Mouse (Mus musculus): ENCODE results near the gene Cd9. TPM values are rescaled to one million over a fixed set of nuclear protein-coding genes. Genes with fewer than 3 reads are reported as not detected.
A peak's percentile ranks its signal among the peaks of the same experiment; 100 is the strongest.

The Cd9 gene
- polyA plus RNA-seq, 1 experiment from 2014 or later: 168 TPM

GRCm38 (mm10) chr6:125528614-125529200, 34.1 kb upstream of the Cd9 start:
- Histone ChIP-seq H3K9me3 (replicated peaks; ENCODE audit: control insufficient read depth, low read length) (no peaks in the 10 kb centered on the region), H3K4me2 (ENCODE audit: low read depth, low read length) (no peak overlapping the region), H3K9ac (ENCODE audit: low read depth, low read length) (no peak overlapping the region), H3K36me3 (ENCODE audit: control insufficient read depth, insufficient read depth) (no peaks in the 10 kb centered on the region), H3K27ac (ENCODE audit: low read length) (no peak overlapping the region), H3K4me1 (ENCODE audit: control insufficient read depth, low read depth, low read length) (no peaks in the 10 kb centered on the region; the same call in 1 of the 2 replicates), H3K27me3 (ENCODE audit: control insufficient read depth, insufficient read depth, low read depth, low read length) (no peaks in the 10 kb centered on the region), H3K4me3 (ENCODE audit: low read depth, low read length) (no peak overlapping the region)
- WGBS (ENCODE audit: insufficient replicate concordance): 71% methylated on average over 9 of the region's 9 CpGs
- ATAC-seq (ENCODE audit: low read depth): no peak

- Histone ChIP-seq H3K9ac (ENCODE audit: low read depth, low read length) (no peak overlapping the region), H3K4me1 (ENCODE audit: control insufficient read depth, low read depth, low read length) (no peaks in the 10 kb centered on the region; the same call in 1 of the 2 replicates), H3K4me2 (ENCODE audit: low read depth, low read length) (no peak overlapping the region), H3K27me3 (ENCODE audit: control insufficient read depth, insufficient read depth, low read depth, low read length) (no peaks in the 10 kb centered on the region), H3K36me3 (ENCODE audit: control insufficient read depth, insufficient read depth) (no peaks in the 10 kb centered on the region), H3K4me3 (ENCODE audit: low read depth, low read length) (no peak overlapping the region), H3K9me3 (replicated peaks; ENCODE audit: control insufficient read depth, low read length) (no peaks in the 10 kb centered on the region), H3K27ac (ENCODE audit: low read length) (no peak overlapping the region)
- WGBS (ENCODE audit: insufficient replicate concordance): 30% methylated on average over 3 of the region's 3 CpGs
- ATAC-seq (ENCODE audit: low read depth): no peak
Measured at GRCm38 (mm10) chr6:125526066-125526465, 31.5 kb upstream of the Cd9 start.

- no peak overlapping the region for H3K27ac ChIP-seq (ENCODE audit: low read length)
- no peaks in the 10 kb centered on the region; the same call in 1 of the 2 replicates for H3K4me1 ChIP-seq (ENCODE audit: control insufficient read depth, low read depth, low read length)
- no peaks in the 10 kb centered on the region for H3K9me3 ChIP-seq (replicated peaks; ENCODE audit: control insufficient read depth, low read length)
- WGBS (ENCODE audit: insufficient replicate concordance): 42% methylated on average over 6 of the region's 6 CpGs
- H3K9ac ChIP-seq (ENCODE audit: low read depth, low read length): no peak overlapping the region
- no peaks in the 10 kb centered on the region for H3K36me3 ChIP-seq (ENCODE audit: control insufficient read depth, insufficient read depth)
- no peaks in the 10 kb centered on the region for H3K27me3 ChIP-seq (ENCODE audit: control insufficient read depth, insufficient read depth, low read depth, low read length)
- H3K4me3 ChIP-seq (ENCODE audit: low read depth, low read length): no peak overlapping the region
- no peak overlapping the region for H3K4me2 ChIP-seq (ENCODE audit: low read depth, low read length)
- no peak for ATAC-seq (ENCODE audit: low read depth)
Measured at GRCm38 (mm10) chr6:125524027-125524426, 29.4 kb upstream of the Cd9 start.

DNA sequence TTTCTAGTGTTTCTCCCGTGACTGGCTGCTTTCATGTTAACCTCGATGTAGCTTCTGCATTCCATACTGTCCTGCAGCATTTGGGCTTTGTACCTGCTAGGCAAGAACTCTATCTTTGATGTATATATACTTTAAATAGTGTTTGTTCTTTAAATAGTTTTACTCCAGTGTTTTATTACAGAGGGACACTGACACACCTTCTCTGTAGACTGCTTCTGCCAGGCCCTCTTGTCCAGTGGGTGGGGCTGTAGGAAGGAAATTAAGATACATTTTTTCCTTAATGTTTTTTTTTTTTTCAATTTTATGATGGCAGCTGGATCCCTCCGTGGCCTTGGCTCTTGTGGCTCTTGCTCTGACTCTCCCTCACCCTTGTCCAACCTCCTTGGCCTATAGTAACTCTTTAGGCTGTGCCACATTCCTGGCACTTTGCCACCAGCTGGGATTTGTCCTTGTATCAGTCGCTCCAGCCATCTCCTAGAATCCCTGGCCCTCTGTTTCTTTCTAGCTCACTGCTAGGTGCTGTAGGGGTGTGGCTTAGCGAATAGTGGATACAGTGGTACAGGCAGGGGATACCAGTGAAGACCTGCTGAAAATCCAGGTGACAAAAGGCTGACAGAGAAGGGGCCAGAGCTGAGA, 27.1 kb upstream of the Cd9 start:
- 50% methylated on average over 5 of the region's 5 CpGs for WGBS (ENCODE audit: insufficient replicate concordance)
- no peak overlapping the region for H3K27ac ChIP-seq (ENCODE audit: low read length)
- no peak for ATAC-seq (ENCODE audit: low read depth)
- H3K4me2 ChIP-seq (ENCODE audit: low read depth, low read length): no peak overlapping the region
- no peaks in the 10 kb centered on the region for H3K36me3 ChIP-seq (ENCODE audit: control insufficient read depth, insufficient read depth)
- no peak overlapping the region for H3K4me3 ChIP-seq (ENCODE audit: low read depth, low read length)
- no peaks in the 10 kb centered on the region for H3K4me1 ChIP-seq (ENCODE audit: control insufficient read depth, low read depth, low read length)
- H3K27me3 ChIP-seq (ENCODE audit: control insufficient read depth, insufficient read depth, low read depth, low read length): no peaks in the 10 kb centered on the region
- no peaks in the 10 kb centered on the region for H3K9me3 ChIP-seq (replicated peaks; ENCODE audit: control insufficient read depth, low read length)
- H3K9ac ChIP-seq (ENCODE audit: low read depth, low read length): no peak overlapping the region

GRCm38 (mm10) chr6:125515503-125516315, 21.1 kb upstream of the Cd9 start:
- Histone ChIP-seq H3K27me3 (ENCODE audit: control insufficient read depth, insufficient read depth, low read depth, low read length) (no peaks in the 10 kb centered on the region), H3K36me3 (ENCODE audit: control insufficient read depth, insufficient read depth) (no peaks in the 10 kb centered on the region), H3K4me1 (ENCODE audit: control insufficient read depth, low read depth, low read length) (peaks cover 25% of the 10 kb centered on the region), H3K4me3 (ENCODE audit: low read depth, low read length) (no peak overlapping the region), H3K9ac (ENCODE audit: low read depth, low read length) (no peak overlapping the region), H3K4me2 (ENCODE audit: low read depth, low read length) (no peak overlapping the region), H3K27ac (ENCODE audit: low read length) (peak overlapping the region; percentile 66; the same call in 1 of the 2 replicates), H3K9me3 (replicated peaks; ENCODE audit: control insufficient read depth, low read length) (no peaks in the 10 kb centered on the region)
- ATAC-seq (ENCODE audit: low read depth): peak; percentile 90
- WGBS (ENCODE audit: insufficient replicate concordance): 49% methylated on average over 11 of the region's 11 CpGs

- peak; percentile 35; the same call in 1 of the 2 replicates for ATAC-seq (ENCODE audit: low read depth)
- H3K4me1 ChIP-seq (ENCODE audit: control insufficient read depth, low read depth, low read length): peaks cover 25% of the 10 kb centered on the region
Measured at GRCm38 (mm10) chr6:125512950-125513596, 18.5 kb upstream of the Cd9 start.

DNA sequence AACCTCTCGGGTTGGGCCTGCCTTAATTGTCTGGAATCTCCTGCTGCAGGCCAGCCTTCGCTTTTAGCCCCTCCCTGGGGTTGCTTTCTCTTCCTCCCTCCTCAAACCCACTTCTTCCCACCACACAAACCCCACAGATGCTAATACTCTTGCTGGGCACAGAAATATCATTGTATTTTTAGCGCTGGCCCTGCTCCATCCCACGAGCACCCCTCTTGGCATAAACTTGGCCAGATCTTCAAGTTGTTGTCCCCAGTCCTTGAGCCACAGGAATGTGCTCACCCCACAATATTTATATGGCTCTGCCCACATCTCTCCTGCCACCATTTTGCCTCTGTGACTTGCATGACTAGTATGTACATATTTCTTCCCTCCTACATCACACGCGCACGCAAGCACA, 16.6 kb upstream of the Cd9 start:
- H3K4me2 ChIP-seq (ENCODE audit: low read depth, low read length): no peak overlapping the region
- H3K27me3 ChIP-seq (ENCODE audit: control insufficient read depth, insufficient read depth, low read depth, low read length): no peaks in the 10 kb centered on the region
- H3K27ac ChIP-seq (ENCODE audit: low read length): no peak overlapping the region
- 67% methylated on average over 7 of the region's 7 CpGs for WGBS (ENCODE audit: insufficient replicate concordance)
- no peaks in the 10 kb centered on the region for H3K36me3 ChIP-seq (ENCODE audit: control insufficient read depth, insufficient read depth)
- ATAC-seq (ENCODE audit: low read depth): no peak
- H3K4me3 ChIP-seq (ENCODE audit: low read depth, low read length): no peak overlapping the region
- H3K4me1 ChIP-seq (ENCODE audit: control insufficient read depth, low read depth, low read length): peaks cover 25% of the 10 kb centered on the region
- H3K9me3 ChIP-seq (replicated peaks; ENCODE audit: control insufficient read depth, low read length): no peaks in the 10 kb centered on the region
- no peak overlapping the region for H3K9ac ChIP-seq (ENCODE audit: low read depth, low read length)

More at GRCm38 (mm10) chr6:125512950-125513596, 18.5 kb upstream of the Cd9 start:
- Histone ChIP-seq H3K9ac (ENCODE audit: low read depth, low read length) (no peak overlapping the region), H3K4me3 (ENCODE audit: low read depth, low read length) (no peak overlapping the region), H3K27ac (ENCODE audit: low read length) (peak overlapping the region; percentile 34; the same call in 1 of the 2 replicates), H3K36me3 (ENCODE audit: control insufficient read depth, insufficient read depth) (no peaks in the 10 kb centered on the region), H3K27me3 (ENCODE audit: control insufficient read depth, insufficient read depth, low read depth, low read length) (no peaks in the 10 kb centered on the region), H3K4me2 (ENCODE audit: low read depth, low read length) (no peak overlapping the region), H3K9me3 (replicated peaks; ENCODE audit: control insufficient read depth, low read length) (no peaks in the 10 kb centered on the region)
- 13% methylated on average over 6 of the region's 6 CpGs for WGBS (ENCODE audit: insufficient replicate concordance)

GRCm38 (mm10) chr6:125510645-125511044, 16.1 kb upstream of the Cd9 start:
- Histone ChIP-seq H3K36me3 (ENCODE audit: control insufficient read depth, insufficient read depth) (no peaks in the 10 kb centered on the region), H3K4me2 (ENCODE audit: low read depth, low read length) (no peak overlapping the region), H3K4me3 (ENCODE audit: low read depth, low read length) (no peak overlapping the region), H3K4me1 (ENCODE audit: control insufficient read depth, low read depth, low read length) (peaks cover 24% of the 10 kb centered on the region), H3K27ac (ENCODE audit: low read length) (no peak overlapping the region), H3K9me3 (replicated peaks; ENCODE audit: control insufficient read depth, low read length) (no peaks in the 10 kb centered on the region), H3K9ac (ENCODE audit: low read depth, low read length) (no peak overlapping the region), H3K27me3 (ENCODE audit: control insufficient read depth, insufficient read depth, low read depth, low read length) (no peaks in the 10 kb centered on the region)
- no peak for ATAC-seq (ENCODE audit: low read depth)

All from liver, embryonic 16.5 days (tissue).